Mouse (Mus musculus): ENCODE measurements around the gene Kat14. TPM values are rescaled to one million over a fixed set of nuclear protein-coding genes. Genes with fewer than 3 reads are reported as not detected.

The Kat14 gene
- polyA plus RNA-seq (2015; fragmentation: Nextera tagmentation; extraction: Ambion mirVana): 20.7 and 21.1 TPM in 2 replicates

- H3K4me1 ChIP-seq (replicated peaks): peaks cover 23% of the 10 kb centered on the region
- no peaks in the 10 kb centered on the region for H3K9me3 ChIP-seq (replicated peaks)
- H3K27ac ChIP-seq: peak within 1 kb of the TSS; percentile 87
- peak within 1 kb of the TSS; percentile 85 for H3K9ac ChIP-seq
- peak within 1 kb of the TSS; percentile 82 for H3K4me2 ChIP-seq
- peaks cover 16% of the 10 kb centered on the region for H3K36me3 ChIP-seq
- ATAC-seq (ENCODE audit: low read depth) (peak; percentile 98), DNase-seq (peak; percentile 90)
- WGBS (ENCODE audit: insufficient replicate concordance): 3% methylated on average over 38 of the region's 38 CpGs
- peak within 1 kb of the TSS; percentile 78 for H3K4me3 ChIP-seq (replicated peaks)
- H3K27me3 ChIP-seq: no peaks in the 10 kb centered on the region
These were observed at the start of gene Kat14, which contains the start of gene Pet117 for GRCm38 (mm10) chr2:144368400-144369019. Kat14 (plus strand) TSS chr2:144368983. Pet117 (plus strand) TSS chr2:144368996.

DNA sequence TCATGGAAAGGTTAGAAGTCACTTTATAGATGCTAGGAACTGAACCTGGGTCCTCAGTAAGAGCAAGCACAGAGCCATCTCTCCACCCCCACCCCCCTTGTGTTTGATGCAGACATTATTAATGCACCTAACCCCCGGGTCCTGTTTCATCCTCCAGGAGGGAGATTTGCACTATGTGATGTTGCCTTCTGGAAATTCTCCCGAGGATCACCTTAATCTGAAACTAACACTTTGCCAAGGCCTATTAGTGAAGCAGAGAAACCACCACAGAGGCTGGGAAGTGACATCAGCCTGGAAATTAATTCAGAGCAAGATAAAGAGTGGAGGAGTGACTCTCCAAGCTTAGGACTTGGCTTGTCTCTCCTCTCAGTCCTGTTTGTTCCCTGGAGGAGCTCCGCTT lies 44.6 kb upstream of the Kat14 start:
- H3K4me1 ChIP-seq (replicated peaks): no peaks in the 10 kb centered on the region
- H3K4me2 ChIP-seq: no peak overlapping the region
- no peak overlapping the region for H3K27ac ChIP-seq
- no peak overlapping the region for H3K9ac ChIP-seq
- H3K36me3 ChIP-seq: no peaks in the 10 kb centered on the region
- peaks cover 26% of the 10 kb centered on the region for H3K27me3 ChIP-seq
- WGBS (ENCODE audit: insufficient replicate concordance): 64% methylated on average over 3 of the region's 3 CpGs
- DNase-seq (no peak), ATAC-seq (ENCODE audit: low read depth) (no peak)
- no peak overlapping the region for H3K4me3 ChIP-seq (replicated peaks)
- H3K9me3 ChIP-seq (replicated peaks): no peaks in the 10 kb centered on the region

GRCm38 (mm10) chr2:144329451-144329850 lies 39.3 kb upstream of the Kat14 start:
- H3K36me3 ChIP-seq: no peaks in the 10 kb centered on the region
- 9% methylated on average over 10 of the region's 10 CpGs for WGBS (ENCODE audit: insufficient replicate concordance)

DNA sequence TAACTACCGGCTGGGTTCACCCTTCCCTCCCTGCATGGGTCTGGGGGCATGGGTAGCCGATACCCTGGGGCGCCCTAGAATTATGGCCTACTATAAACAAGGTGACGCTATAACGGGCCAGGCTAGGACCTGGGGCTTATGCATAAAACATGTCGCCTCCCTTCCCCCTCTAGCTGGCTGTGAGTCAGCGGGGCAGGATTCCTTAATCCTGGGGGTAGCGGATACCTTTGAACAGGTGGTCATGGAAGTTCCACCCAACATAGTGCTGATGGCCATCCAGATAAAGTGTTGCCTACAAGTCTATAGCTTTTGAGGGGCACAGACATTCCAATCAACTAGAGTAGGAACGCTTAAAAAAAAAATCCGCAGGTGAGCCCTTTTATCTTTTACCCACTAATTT lies 38.8 kb upstream of the Kat14 start:
- Histone ChIP-seq H3K4me2 (no peak overlapping the region), H3K9me3 (replicated peaks) (no peaks in the 10 kb centered on the region), H3K4me1 (replicated peaks) (peaks cover 21% of the 10 kb centered on the region), H3K9ac (no peak overlapping the region), H3K27ac (no peak overlapping the region), H3K27me3 (peaks cover 83% of the 10 kb centered on the region), H3K4me3 (replicated peaks) (peak overlapping the region; percentile 52; the same call in 1 of the 2 replicates), H3K36me3 (no peaks in the 10 kb centered on the region)
- WGBS (ENCODE audit: insufficient replicate concordance): 7% methylated on average over 10 of the region's 10 CpGs
- ATAC-seq (ENCODE audit: low read depth) (no peak), DNase-seq (no peak)

More at GRCm38 (mm10) chr2:144329451-144329850, 39.3 kb upstream of the Kat14 start:
- Histone ChIP-seq H3K27ac (no peak overlapping the region), H3K9me3 (replicated peaks) (no peaks in the 10 kb centered on the region), H3K4me3 (replicated peaks) (no peak overlapping the region), H3K4me2 (no peak overlapping the region), H3K9ac (no peak overlapping the region), H3K4me1 (replicated peaks) (peaks cover 21% of the 10 kb centered on the region), H3K27me3 (peaks cover 78% of the 10 kb centered on the region)
- ATAC-seq (ENCODE audit: low read depth) (no peak), DNase-seq (no peak)

GRCm38 (mm10) chr2:144330352-144330959 lies 38.3 kb upstream of the Kat14 start:
- Histone ChIP-seq H3K27me3 (peaks cover 88% of the 10 kb centered on the region), H3K9me3 (replicated peaks) (no peaks in the 10 kb centered on the region), H3K9ac (no peak overlapping the region), H3K4me1 (replicated peaks) (peaks cover 21% of the 10 kb centered on the region), H3K36me3 (no peaks in the 10 kb centered on the region), H3K4me2 (peak overlapping the region; percentile 70), H3K4me3 (replicated peaks) (peak overlapping the region; percentile 52), H3K27ac (no peak overlapping the region)
- under 1% methylated on average over 41 of the region's 41 CpGs for WGBS (ENCODE audit: insufficient replicate concordance)
- ATAC-seq (ENCODE audit: low read depth) (no peak), DNase-seq (no peak)

GRCm38 (mm10) chr2:144330960-144331371 lies 37.8 kb upstream of the Kat14 start:
- DNase-seq: no peak
- ATAC-seq (ENCODE audit: low read depth): no peak
- no peaks in the 10 kb centered on the region for H3K9me3 ChIP-seq (replicated peaks)
- peaks cover 21% of the 10 kb centered on the region for H3K4me1 ChIP-seq (replicated peaks)
- WGBS (ENCODE audit: insufficient replicate concordance): under 1% methylated on average over 49 of the region's 50 CpGs
- peaks cover 91% of the 10 kb centered on the region for H3K27me3 ChIP-seq
- H3K4me2 ChIP-seq: peak overlapping the region; percentile 70
- no peak overlapping the region for H3K27ac ChIP-seq
- H3K36me3 ChIP-seq: no peaks in the 10 kb centered on the region
- 0 out of 2 replicates have a peak overlapping the region, but pooled peaks have one; percentile 13 for H3K9ac ChIP-seq
- peak overlapping the region; percentile 52 for H3K4me3 ChIP-seq (replicated peaks)

DNA sequence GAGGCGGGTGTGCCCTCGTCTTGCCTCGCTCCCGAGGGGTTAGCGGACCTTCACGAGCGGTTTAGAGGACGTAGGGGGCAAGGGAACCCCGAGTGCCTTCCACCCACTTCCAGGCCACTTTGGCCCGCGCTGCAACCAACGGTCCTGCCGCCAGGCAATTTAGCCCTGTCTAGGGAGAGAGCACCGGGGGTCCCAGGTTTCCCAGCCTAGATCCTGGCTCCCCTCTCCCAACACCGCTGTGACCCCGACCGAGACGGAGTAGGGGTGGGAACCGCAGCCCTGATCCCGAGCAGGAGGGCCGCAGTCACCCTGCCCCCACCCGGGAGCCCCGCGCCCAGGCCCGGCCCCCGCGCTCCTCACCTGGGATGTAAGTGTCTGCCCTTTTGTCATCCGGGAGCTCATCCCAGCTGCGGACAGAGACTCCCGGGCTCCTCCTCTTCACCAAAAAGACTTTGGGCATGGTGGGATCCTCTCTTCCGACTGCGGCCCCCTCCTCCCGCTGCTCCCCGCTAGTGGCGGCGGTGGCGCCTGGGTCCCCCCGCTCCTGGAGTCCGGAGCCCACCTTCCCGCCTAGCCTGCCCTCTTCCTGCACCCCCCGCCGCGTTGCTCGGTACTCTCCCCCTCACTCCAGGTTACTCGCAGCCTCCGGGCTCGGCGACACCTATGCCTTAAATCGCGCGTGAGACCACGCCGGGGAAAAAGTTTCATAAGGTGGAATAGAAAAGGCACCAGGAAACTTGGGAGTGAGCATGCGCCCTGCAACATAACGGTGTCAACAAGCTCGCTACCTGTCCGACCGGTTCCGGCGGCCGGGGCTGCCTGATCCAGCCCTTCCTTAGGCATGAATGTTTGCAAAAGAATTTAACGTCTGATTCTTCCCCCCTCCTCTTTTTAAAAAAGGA lies 37.1 kb upstream of the Kat14 start, which contains the start of gene Ovol2:
Ovol2 (minus strand) TSS at position 746 of the 902 bp plus-strand sequence.
- DNase-seq: no peak
- H3K4me2 ChIP-seq: peak within 1 kb of the TSS; percentile 70
- H3K4me3 ChIP-seq (replicated peaks): peak within 1 kb of the TSS; percentile 52
- no peak for ATAC-seq (ENCODE audit: low read depth)
- H3K36me3 ChIP-seq: no peaks in the 10 kb centered on the region
- peaks cover 93% of the 10 kb centered on the region for H3K27me3 ChIP-seq
- no peak within 1 kb of the TSS for H3K27ac ChIP-seq
- H3K4me1 ChIP-seq (replicated peaks): peaks cover 21% of the 10 kb centered on the region
- H3K9me3 ChIP-seq (replicated peaks): no peaks in the 10 kb centered on the region
- 1% methylated on average over 62 of the region's 62 CpGs for WGBS (ENCODE audit: insufficient replicate concordance)
- H3K9ac ChIP-seq: 0 out of 2 replicates have a peak within 1 kb of the TSS, but pooled peaks have one; percentile 13

DNA sequence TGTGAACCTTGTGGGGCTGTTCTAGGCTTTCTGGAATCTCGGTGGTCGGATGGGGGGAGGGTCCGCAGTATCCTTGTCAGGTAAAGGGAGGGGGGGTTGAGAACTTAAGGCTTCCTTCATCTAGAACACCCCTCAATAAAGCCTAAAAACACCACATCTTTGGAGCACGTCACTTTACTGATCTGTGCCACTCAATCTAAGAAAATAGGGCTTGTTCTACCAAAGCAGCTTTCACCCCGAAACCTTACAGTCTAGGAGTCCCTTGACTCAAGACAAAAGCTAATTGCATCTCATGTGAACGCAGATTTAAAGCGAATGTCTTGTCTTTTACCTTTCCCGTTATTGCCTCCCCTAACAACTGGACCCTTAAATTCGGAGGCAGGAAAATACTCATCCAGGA lies 36.3 kb upstream of the Kat14 start:
- ATAC-seq (ENCODE audit: low read depth): no peak

DNA sequence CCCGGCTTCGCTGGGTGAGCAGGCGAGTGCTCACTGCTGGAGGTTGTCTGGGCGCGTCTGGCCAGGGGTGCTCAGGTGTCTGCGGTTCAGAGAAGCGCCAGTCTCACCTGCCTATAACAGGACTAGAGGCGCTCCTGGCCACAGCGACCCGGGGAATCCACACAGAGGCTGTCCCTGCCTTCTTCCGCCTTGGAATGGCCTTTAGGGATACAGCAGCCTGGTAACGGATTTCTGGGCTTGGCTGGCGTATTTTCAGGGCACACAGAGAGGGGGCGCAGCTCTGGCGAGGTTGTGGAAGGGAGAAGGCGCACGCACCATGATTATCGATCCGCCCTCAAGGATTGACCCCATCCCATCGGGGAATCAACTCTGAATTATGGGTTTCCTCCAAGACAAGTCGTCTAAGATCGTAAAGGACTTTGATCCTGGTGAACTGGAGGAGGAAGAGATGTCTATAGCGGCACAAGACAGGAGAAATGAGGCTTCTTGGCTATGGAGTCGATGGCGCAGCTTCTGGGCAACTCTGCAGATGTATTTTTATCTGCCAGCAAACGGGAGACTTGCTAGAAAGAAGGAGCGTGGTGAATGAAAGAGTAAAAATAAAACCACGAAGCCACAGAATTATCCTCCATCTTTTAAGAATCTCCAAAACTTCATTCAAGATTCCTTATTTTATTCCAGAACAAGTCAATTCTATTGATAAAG lies 35.5 kb upstream of the Kat14 start:
- ATAC-seq (ENCODE audit: low read depth): no peak
- H3K4me3 ChIP-seq (replicated peaks): peak overlapping the region; percentile 14; the same call in 1 of the 2 replicates

More for the DNA sequence above, 36.3 kb upstream of the Kat14 start:
- H3K9me3 ChIP-seq (replicated peaks): no peaks in the 10 kb centered on the region
- no peak overlapping the region for H3K27ac ChIP-seq
- no peak for DNase-seq
- peaks cover 21% of the 10 kb centered on the region for H3K4me1 ChIP-seq (replicated peaks)
- no peak overlapping the region for H3K4me2 ChIP-seq
- no peak overlapping the region; the same call in 1 of the 2 replicates for H3K4me3 ChIP-seq (replicated peaks)
- H3K27me3 ChIP-seq: peaks cover 90% of the 10 kb centered on the region
- no peak overlapping the region for H3K9ac ChIP-seq
- WGBS (ENCODE audit: insufficient replicate concordance): 6% methylated on average over 9 of the region's 9 CpGs
- no peaks in the 10 kb centered on the region for H3K36me3 ChIP-seq

GRCm38 (mm10) chr2:144337230-144337629 lies 31.6 kb upstream of the Kat14 start:
- WGBS (ENCODE audit: insufficient replicate concordance): 26% methylated on average over 3 of the region's 3 CpGs
- Histone ChIP-seq H3K36me3 (no peaks in the 10 kb centered on the region), H3K4me3 (replicated peaks) (no peak overlapping the region), H3K27ac (no peak overlapping the region), H3K27me3 (peaks cover 44% of the 10 kb centered on the region), H3K9me3 (replicated peaks) (no peaks in the 10 kb centered on the region), H3K4me2 (no peak overlapping the region), H3K9ac (no peak overlapping the region), H3K4me1 (replicated peaks) (no peaks in the 10 kb centered on the region; the same call in 1 of the 2 replicates)
- ATAC-seq (ENCODE audit: low read depth) (no peak), DNase-seq (no peak)

More for the DNA sequence above, 35.5 kb upstream of the Kat14 start:
- Histone ChIP-seq H3K27me3 (peaks cover 84% of the 10 kb centered on the region), H3K4me2 (peak overlapping the region; percentile 28), H3K9ac (no peak overlapping the region), H3K36me3 (no peaks in the 10 kb centered on the region), H3K9me3 (replicated peaks) (no peaks in the 10 kb centered on the region), H3K27ac (no peak overlapping the region), H3K4me1 (replicated peaks) (peaks cover 21% of the 10 kb centered on the region)
- WGBS (ENCODE audit: insufficient replicate concordance): 7% methylated on average over 28 of the region's 28 CpGs
- no peak for DNase-seq
